Mouse (Mus musculus) adrenal gland, adult 10 weeks (tissue): ENCODE data around the gene Orm1. TPM values are rescaled to one million over a fixed set of nuclear protein-coding genes. Genes with fewer than 3 reads are reported as not detected.

Experiments used
- polyA plus RNA-seq: library from polyadenylated mRNA; stranded (reverse); fragments of 350-450 nt; fragmentation: Illumina TruSeq; extraction: RNeasy Lipid Tissue Mini Kit (QIAGEN cat#74804); gene quantifications from one replicate; pipeline ENCODE4 v1.2.3, GENCODE M21; 2014; ENCODE audit warnings: low read depth, low replicate concordance

Orm1 gene
- polyA plus RNA-seq = 59.0 TPM

GRCm38 (mm10) chr4:63344295-63344694, at the start of gene Orm1:
TSS of gene Orm1 (plus strand) at chr4:63344560.

DNA sequence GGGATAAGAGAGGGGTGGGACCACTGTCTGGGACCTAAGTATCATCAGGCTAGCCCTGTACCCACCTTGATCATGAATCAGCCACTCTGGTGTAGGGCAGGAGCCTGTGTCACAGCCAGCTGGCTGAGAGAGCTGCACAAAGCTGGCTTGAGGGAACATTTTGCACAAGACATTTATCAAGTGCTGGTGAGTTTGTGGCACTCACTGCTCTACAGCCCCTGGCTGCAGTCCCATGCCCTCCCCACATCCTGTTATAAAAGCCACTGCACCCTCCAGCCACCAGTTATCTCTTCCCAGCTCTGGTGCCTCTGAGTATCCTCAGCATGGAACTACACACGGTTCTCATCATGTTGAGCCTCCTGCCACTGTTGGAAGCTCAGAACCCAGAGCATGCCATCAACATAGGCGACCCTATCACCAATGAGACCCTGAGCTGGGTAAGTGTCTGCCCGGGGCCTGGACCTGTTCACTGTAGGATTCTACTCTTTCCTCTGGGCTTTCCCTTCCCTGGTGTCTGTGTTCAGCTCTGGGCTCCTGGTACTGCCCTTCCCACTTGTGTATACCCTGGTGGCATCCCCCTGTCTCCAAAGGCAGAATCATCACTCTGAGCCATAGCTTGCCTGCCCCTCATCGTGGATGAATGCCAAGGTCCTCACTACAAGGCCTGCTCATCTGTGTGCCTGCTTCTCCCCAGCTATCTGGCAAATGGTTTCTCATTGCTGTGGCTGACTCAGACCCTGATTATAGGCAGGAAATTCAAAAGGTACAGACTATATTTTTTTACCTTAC, 11.7 kb downstream of the Orm1 start, which contains the start of gene Orm3:
TSS of gene Orm3 (plus strand) at position 286 of the 789 bp plus-strand sequence.

DNA sequence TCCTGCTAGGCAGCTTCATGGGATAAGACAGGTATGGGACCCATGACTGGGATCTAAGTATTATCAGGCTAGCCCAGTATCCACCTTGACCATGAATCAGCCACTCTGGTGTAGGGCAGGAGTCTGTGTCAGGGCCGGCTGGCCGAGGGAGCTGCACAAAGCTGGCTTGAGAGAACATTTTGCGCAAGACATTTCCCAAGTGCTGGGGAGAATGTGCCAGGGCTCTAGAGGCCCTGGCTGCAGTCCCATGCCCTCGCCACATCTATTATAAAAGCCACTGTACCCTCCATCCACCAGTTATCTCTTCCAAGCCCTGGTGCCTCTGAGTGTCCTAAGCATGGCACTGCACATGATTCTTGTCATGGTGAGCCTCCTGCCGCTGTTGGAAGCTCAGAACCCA, 17.8 kb downstream of the Orm1 start, which contains the start of gene Orm2:
TSS of gene Orm2 (plus strand) at position 300 of the 400 bp plus-strand sequence.

Other genes starting within 250 kb of the Orm1 start
- gene Ambp, start 189.8 kb upstream of the Orm1 start, polyA plus RNA-seq = not detected
- gene Kif12, start 172.4 kb upstream of the Orm1 start, polyA plus RNA-seq = not detected
- 2.9 TPM for gene Col27a1, start 130.6 kb upstream of the Orm1 start, polyA plus RNA-seq
- gene Orm3, start 11.6 kb downstream of the Orm1 start, polyA plus RNA-seq = 7.7 TPM
- gene Orm2, start 17.9 kb downstream of the Orm1 start, polyA plus RNA-seq = 5.0 TPM
- 0.23 TPM for gene Akna, start 58.8 kb downstream of the Orm1 start, polyA plus RNA-seq
- 2.4 TPM for gene Whrn, start 151.4 kb downstream of the Orm1 start, polyA plus RNA-seq
- 390 TPM for gene Atp6v1g1, start 200.2 kb downstream of the Orm1 start, polyA plus RNA-seq
- 7.4 TPM for gene Tmem268, start 214.2 kb downstream of the Orm1 start, polyA plus RNA-seq